Mouse (Mus musculus) monocyte, adult 5-6 weeks (primary cell): Measurements from ENCODE around the gene Tdrd9. TPM values are rescaled to one million over a fixed set of nuclear protein-coding genes. Genes with fewer than 3 reads are reported as not detected.

Experiments
- ATAC-seq: fragments of 153-309, 156-312 bp; replicated peaks from 2 replicates; pipeline ENCODE4 v1.8.0; 2017; ENCODE audit warnings: mild to moderate bottlenecking; ENCODE audit not compliant: low TSS enrichment, insufficient number of reproducible peaks, severe bottlenecking, poor library complexity, low FRiP score
- total RNA-seq: library from RNA; stranded (forward); fragments of 200-1000, 200-491, 200-594 nt; gene quantifications from 3 replicates; pipeline ENCODE4 v1.2.3, GENCODE M21; 2017

Tdrd9 gene
- total RNA-seq, 1 experiment from 2014 or later: not detected

DNA sequence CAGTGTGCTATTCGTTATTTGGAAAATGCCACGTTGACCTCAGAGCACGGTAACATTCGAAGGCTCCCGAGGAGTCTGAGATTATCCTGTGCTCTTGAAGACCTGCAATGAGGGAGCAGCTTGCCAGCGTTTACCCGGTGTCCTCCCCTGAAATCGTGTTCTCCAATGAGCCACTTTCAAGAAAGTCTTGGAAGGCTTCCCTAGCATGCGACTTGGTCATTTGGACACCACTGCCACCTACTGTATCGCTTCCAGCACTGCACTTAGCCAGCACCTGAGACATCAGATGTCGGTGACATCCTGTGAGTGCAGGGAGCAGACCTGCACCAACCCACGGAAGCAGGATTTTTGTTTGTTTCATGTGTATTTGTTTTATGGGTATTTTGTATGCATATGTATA lies 119.7 kb downstream of the Tdrd9 start:
- ATAC-seq: no peak

DNA sequence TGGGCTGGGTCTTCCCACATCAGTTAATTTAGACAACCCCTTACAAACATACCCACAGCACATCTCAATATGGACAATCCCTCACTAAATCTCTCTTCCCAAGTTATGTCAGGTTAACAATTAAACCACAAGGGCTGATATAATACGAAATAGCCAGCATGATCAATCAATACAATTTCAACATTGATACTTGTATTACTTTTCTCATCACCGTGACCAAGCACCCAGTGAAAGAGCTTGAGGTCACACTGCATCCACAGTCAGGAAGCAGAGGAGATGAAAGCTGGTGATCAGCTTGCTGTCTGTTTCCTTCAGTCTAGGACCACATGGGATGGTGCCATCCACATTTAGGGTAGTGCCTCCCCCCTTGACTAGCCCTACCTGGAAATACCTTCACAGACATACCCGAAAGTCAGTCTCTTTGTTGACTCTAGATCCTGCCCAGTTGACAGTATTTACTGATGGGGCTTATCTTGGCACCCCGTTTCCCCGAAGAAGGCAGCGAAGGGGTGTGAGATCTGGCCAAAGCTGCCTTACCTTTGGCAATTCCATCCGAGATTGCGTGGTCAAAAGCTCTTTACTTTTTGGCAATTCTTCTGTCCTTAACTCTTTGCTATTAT lies 123.0 kb downstream of the Tdrd9 start:
- no peak for ATAC-seq

DNA sequence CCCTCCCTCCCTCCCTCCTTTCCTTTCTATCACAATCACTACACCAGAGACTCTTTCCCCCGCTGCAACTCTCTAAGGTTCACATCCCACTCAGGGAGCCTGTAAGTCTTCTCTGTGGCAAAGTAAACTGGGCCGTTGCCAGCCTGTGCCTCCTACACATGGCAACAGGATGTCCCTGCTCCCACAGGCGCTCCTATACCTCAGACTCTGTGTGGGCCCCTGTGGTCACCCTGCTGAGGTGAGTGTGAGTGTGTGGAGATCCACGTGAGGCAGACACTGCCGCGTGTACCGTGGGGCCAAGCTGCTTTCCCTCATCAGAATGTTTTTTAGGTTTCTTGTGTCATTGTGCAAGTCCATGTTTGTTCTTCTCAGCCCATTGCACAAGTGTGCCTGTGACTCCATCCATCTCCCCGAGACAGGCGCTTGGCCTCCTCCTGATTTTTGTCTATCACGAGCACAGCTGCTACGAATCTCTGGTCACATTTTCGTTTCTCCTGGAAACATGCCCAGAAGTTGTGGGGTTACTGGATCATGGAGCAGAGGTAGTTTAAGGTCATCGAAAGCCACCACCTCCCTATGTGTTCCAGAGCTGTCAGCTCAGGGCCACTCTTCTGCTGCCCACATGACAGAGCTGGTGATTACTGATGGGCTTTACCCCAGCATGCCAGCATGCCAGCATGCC lies 124.8 kb downstream of the Tdrd9 start:
- no peak for ATAC-seq

DNA sequence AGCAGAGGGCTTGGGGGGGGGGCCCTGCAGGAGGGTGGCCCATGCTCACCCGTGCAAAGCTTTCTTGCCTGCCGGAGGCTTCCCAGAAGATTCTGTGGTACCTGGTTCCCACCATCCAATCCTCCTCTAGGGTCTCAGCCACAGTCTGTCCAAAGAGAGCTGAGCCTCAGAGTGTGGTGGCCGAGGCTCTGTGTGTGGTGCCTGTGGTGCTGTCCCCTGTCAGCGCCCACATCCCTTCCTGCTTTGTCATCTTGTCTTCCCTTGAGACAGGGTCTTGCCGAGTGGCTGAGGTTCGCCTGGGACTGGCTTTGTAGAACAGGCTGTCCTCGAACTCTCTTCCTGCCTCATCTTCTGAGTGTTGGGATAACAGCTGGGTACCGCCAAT lies 125.4 kb downstream of the Tdrd9 start:
- ATAC-seq: no peak

DNA sequence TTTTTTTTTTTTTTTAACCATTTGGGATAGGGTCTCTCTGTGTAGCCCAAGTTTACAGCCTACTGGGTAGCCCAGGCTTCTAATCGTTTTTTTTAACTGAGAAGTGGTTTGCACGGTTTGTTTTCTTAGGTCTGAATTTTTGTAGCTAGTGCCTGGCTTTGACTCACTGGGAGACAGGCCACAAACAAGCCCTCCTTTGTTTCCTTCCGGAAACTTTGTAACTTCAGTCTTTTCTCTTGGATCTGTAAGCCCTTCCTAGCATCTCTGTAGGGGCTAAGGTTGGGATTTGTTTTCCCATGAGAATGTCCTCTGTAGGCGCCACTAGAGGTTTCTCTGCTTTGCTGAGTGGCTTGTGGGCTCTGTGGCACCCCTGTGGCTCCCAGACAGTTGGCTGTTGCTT lies 128.7 kb downstream of the Tdrd9 start:
- no peak for ATAC-seq

DNA sequence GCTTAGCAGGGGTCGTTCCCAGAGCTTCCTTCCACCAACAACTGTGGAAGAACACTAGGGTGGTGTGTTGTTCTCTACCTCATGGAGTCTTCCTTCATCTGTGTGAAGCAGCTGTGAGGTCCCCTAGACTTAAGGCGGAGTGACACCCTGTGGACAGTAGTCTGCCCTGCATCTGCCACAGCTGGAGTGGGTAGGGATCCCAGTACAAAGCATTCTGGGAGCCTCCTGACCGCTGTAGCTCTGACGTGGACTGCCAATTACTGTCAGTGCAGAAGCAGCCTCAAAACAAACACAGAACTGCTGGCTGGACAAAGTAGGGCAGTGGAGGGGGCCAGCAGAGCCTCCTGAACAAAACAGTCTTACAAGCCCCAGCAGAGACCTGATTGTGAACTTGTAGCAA lies 129.7 kb downstream of the Tdrd9 start:
- ATAC-seq: no peak

DNA sequence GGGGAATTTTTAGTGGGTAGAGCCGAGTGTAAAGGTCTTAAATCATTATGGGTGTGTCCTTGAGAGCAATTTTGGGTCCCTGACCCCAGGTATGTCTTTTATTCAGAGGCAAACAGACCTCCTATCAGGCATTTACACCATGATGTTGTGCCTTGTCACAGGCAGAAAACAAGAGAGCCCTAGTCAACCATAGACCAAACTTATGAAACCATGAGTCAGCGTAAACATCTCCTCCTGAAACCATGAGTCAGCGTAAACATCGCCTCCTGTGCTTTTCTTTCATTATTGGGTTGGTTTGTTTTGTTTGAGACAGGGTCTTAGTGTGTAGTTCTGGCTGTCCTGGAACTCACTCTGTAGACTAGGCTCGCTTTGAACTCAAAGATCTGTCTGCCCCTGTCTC lies 131.8 kb downstream of the Tdrd9 start:
- ATAC-seq: no peak

DNA sequence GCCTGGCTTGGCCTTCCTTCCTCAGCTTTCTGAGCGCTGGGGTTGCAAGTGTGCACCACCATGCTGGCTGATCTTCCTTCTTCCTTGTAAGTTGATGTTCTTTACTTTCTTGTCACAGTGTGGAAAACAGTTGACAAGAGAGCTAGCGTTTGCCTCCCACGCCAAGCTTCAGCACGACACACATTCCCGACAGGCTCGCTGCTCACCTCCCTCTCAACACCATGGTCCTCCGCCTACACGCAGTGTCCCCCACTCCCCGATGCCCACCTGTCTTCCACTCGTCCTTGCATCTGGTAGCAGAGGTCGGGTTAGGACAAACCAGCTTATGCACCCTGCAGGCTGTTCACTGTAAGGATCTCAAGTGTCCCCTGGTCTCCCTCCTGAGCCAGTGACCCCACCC lies 133.5 kb downstream of the Tdrd9 start:
- ATAC-seq: no peak

DNA sequence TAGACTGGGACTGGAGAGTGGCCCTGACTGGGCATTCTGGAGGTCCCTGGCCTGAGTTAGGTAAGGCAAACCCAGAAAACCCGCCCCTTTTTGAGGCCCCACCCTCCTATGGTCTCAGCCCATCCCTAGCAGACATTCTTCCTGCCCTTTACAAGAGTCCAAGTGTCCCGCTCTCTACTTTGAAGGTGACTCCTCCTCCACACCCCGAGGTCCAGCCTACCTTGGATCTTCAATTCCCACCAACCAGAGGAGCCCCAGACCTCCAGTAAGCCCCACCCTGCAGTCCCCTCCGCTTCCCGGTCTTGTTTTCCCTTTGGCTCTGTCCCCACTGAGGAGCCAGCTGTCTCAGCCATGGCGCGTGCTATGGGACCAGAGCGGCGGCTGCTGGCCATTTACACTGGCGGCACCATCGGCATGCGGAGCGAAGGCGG lies 135.2 kb downstream of the Tdrd9 start, which contains the start of gene Aspg:
Aspg (plus strand) TSS at position 139 of the 431 bp plus-strand sequence.
- no peak for ATAC-seq

DNA sequence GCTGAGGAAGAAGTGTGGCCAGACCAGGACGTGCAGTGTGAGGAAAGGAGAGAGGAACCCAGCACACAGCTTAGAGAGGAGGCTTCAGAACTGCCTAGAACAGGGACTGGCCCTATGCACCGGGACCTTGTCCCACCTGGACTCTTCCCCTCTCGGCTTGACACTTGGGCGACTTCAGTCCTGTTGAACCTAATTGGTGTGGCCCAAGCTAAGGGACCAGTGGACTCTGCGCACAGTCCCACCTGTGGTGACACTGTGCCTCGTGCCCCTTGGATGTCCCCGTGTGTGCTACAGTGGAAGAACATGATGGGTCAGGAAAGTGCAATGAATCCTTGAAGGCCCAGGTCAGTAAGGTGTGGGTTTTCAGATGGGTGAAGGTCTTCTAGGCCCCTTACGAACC lies 136.3 kb downstream of the Tdrd9 start:
- ATAC-seq: no peak

DNA sequence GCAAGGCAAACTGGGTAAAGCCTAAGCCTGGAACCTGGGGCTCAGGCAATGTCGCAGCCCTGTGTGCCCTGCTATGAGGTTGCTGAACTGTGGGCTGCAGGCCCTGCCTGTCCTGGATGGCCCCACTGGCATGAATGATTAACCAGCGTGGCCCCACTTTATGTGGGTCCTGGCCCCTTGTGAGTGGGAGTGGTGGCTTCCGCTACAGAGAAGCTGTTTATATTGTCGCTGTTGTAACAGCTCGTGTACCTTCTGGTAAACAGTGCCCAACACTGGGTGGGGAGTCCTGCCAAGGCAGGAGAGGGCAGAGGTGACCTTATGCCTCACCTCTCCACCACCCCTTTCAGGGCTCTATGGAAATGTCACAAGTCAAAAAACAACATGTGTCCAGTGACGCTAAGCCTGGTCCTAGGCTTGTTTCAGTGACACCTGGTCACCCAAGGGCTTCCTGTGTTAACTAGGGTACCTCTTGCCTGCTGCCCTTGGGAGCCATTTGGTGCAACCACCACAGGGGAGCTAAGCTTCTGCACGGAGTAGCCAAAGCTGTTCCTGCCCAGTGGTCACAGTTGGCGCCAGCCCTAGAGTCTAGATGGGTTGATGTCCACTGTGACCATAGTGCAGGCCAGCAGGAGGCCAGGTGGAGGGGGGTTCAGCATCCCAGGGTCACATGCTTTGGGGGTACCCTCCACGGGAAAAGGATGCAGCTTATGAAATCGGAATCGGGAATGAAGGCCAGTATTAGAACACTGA lies 137.5 kb downstream of the Tdrd9 start:
- ATAC-seq: no peak

DNA sequence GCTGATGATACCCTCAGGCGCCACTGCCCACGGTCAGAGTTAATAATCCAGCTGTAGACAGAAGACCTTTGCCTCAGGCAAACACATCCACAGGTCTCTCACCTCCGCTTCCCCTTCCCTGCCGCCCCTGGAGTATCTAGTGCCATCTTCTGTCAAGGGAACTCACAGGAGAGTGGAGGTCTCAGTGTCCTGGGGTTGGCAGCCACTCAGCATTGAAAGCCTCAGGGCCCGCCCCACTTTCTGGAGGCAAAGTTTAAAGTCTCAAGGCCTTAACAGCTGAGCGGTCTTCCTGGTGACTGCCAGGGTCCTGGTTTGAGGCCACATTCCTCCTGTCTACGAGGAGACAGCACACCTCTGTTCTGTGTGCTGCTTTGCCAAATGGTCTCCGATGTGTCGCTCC lies 138.3 kb downstream of the Tdrd9 start:
- ATAC-seq: no peak

DNA sequence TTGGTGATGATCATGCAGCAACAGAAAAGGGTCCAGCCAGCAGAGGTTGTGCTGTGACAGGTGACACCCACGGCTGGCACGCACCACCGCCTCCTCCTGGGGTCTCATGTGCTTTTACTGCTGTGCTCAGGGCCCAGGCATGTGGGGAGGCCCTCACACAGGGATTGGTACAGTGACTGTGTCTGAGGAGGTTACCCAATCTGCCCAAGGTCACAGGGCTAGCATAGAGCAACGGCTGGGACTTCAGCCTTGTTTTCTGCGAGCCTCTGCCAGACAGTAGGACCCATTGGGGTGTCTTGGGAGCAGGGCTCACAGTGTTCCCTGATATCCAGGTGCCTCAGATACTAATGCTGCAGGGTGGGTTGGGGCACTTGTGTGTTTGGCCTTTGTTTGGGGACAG lies 140.0 kb downstream of the Tdrd9 start:
- no peak for ATAC-seq

DNA sequence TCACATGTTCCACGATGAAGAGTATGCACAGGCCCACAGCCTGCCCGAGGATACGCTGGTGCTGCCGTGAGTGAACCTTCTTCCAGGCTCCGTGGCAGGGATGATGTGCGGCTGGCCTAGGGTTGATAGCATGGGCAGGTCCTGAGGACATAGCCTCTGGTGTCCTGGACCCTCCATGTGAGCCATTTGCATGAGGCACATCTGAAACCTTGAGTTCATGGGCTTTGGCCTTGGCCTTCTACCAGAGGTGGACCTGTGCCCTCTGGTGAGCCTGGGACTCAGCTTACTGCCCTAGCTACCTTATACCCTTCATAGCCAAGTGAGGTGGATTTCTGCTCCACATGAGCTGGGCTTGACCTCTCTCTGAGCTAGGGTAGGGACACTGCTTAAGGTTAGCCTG lies 140.9 kb downstream of the Tdrd9 start:
- ATAC-seq: no peak

DNA sequence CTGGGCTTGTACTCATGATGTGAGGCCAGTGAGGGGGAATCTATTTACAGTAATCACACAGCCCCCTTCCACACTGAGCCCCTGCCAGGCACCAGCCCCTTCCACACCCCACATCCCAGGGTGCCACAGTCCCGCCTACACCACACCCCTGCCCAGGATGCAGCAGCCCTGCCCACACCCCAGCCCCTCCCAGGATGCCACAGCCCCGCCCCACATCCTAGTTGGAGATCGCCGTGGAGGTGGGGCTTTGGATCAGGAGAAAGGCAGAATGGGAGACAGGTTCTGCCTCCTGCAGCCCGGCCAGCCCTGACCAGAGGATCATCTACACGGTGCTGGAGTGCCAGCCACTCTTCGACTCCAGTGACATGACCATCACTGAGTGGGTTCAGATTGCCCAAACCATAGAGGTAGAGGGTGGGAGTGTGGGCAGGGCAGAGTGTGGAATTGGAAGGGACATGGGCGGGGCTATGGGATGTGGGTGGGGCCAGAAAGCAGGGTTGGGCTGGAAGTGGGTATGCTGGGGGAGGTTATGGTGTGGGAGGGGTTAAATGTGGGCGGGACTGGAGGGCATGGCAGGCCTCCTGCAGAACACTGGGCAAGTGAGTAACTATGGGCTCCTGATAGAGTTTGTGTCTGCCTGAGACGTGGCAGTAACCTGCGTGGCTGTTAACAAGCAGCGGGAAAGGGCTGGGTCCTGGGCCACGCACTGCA lies 141.5 kb downstream of the Tdrd9 start:
- no peak for ATAC-seq

DNA sequence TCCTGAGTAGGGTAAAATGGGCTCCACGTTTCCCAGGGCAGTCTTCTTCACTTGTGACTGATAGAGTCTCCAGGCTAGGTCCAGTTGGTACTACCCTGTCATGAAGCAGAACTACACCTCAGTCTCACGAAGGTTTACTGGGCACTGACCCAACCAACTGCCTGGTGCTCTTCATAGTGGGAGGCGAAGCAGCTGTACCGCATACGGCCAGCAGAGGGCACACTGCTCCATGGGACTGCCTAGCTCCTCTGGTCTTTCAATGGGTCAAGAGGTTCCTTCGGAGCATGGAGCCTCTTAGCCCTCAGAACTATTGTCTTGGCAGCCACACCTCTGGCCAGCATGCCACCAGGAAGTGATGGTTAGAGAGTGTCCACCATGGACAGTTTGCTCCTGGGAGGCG lies 142.4 kb downstream of the Tdrd9 start:
- peak; percentile 54; the same call in 1 of the 2 replicates for ATAC-seq

DNA sequence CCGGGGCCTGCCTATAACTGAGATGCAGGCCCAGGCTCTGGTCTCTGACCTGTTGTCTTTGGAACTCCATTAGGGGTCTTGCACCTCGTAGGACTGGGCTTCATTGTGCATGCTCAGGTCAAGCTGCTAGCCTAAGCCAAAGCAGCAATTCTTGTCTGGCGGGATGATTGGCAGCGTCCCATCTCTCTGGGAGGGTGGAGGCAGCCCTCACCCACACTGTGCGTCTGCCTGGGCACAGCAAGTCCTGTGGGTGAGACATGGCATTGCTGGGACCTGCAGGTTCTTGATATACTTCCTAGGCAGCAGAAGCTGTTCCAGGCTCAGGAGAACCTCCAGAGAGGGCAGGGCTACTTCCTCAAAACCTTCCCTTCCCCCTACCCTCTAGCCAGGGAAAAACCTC lies 145.6 kb downstream of the Tdrd9 start:
- no peak for ATAC-seq

DNA sequence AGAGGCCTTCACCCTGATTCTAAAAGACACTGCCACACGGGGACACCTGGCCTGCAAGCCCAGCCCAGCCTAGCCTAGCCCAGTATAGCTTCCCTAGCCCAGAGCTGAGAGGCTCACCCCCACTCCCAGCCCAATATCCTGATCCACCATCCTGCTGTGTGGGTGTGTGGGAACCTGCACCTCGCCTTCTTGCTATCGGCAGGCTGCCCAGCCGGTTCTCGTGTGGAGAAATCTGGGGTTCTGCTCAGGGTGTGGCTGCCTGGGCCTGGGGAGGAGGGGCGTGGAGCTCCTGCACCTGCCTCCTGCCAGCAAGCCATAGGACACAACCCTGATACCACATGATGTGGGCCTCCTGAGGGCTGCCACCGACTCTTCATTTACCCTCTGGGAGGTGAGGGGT lies 146.3 kb downstream of the Tdrd9 start:
- no peak for ATAC-seq
